Mouse (Mus musculus): ENCODE data around the gene Popdc2. TPM values are rescaled to one million over a fixed set of nuclear protein-coding genes. Genes with fewer than 3 reads are reported as not detected.
"Not testable (repeated sequence)": the region's sequence is repeated elsewhere in the genome, so short reads cannot be mapped to it uniquely, and the experiment has no call there.

The Popdc2 gene
- 1.1 and 5.7 TPM in 2 replicates for polyA plus RNA-seq (2015; fragmentation: Nextera tagmentation; extraction: Ambion mirVana)

GRCm38 (mm10) chr16:38361933-38362332 lies at the start of gene Popdc2:
Gene Popdc2, plus strand, starts transcription at chr16:38362209.
- no peak within 1 kb of the TSS for H3K4me3 ChIP-seq (replicated peaks)
- 40% methylated on average over 10 of the region's 10 CpGs for WGBS
- H3K27me3 ChIP-seq = no peaks in the 10 kb centered on the region
- peaks cover 9% of the 10 kb centered on the region; the same call in 1 of the 2 replicates for H3K4me1 ChIP-seq
- no peak within 1 kb of the TSS for H3K4me2 ChIP-seq
- no peak for ATAC-seq (replicated peaks; ENCODE audit: low FRiP score)
- H3K9ac ChIP-seq = no peak within 1 kb of the TSS
- no peaks in the 10 kb centered on the region; the same call in 1 of the 2 replicates for H3K36me3 ChIP-seq
- H3K9me3 ChIP-seq (replicated peaks) = no peaks in the 10 kb centered on the region
- H3K27ac ChIP-seq = 0 out of 2 replicates have a peak within 1 kb of the TSS, but pooled peaks have one; percentile 22

- no peak for ATAC-seq (replicated peaks; ENCODE audit: low FRiP score)
- Histone ChIP-seq H3K4me1 (no peaks in the 10 kb centered on the region), H3K4me3 (replicated peaks) (no peak overlapping the region), H3K27ac (no peak overlapping the region), H3K4me2 (no peak overlapping the region), H3K9ac (no peak overlapping the region), H3K27me3 (no peaks in the 10 kb centered on the region), H3K9me3 (replicated peaks) (no peaks in the 10 kb centered on the region; the same call in 1 of the 2 replicates), H3K36me3 (no peaks in the 10 kb centered on the region)
- 71% methylated on average over 9 of the region's 9 CpGs for WGBS
Measured at GRCm38 (mm10) chr16:38318492-38318891, 43.5 kb upstream of the Popdc2 start.

- Histone ChIP-seq H3K4me2 (no peak overlapping the region), H3K36me3 (no peaks in the 10 kb centered on the region), H3K9ac (no peak overlapping the region), H3K9me3 (replicated peaks) (no peaks in the 10 kb centered on the region; the same call in 1 of the 2 replicates), H3K27me3 (no peaks in the 10 kb centered on the region), H3K4me3 (replicated peaks) (no peak overlapping the region), H3K27ac (no peak overlapping the region), H3K4me1 (no peaks in the 10 kb centered on the region)
- no peak for ATAC-seq (replicated peaks; ENCODE audit: low FRiP score)
- 91% methylated on average over 4 of the region's 4 CpGs for WGBS
Measured at GRCm38 (mm10) chr16:38319087-38319486, 42.9 kb upstream of the Popdc2 start.

GRCm38 (mm10) chr16:38321452-38321935 lies 40.5 kb upstream of the Popdc2 start:
- Histone ChIP-seq H3K4me2 (peak overlapping the region; percentile 46), H3K4me3 (replicated peaks) (no peak overlapping the region), H3K36me3 (no peaks in the 10 kb centered on the region), H3K27ac (no peak overlapping the region), H3K27me3 (no peaks in the 10 kb centered on the region), H3K4me1 (no peaks in the 10 kb centered on the region), H3K9me3 (replicated peaks) (no peaks in the 10 kb centered on the region), H3K9ac (no peak overlapping the region)
- 45% methylated on average over 17 of the region's 17 CpGs for WGBS
- no peak for ATAC-seq (replicated peaks; ENCODE audit: low FRiP score)

GRCm38 (mm10) chr16:38324311-38324710 lies 37.7 kb upstream of the Popdc2 start:
- H3K4me2 ChIP-seq = no peak overlapping the region
- H3K4me3 ChIP-seq (replicated peaks) = no peak overlapping the region
- no peak overlapping the region for H3K27ac ChIP-seq
- H3K9ac ChIP-seq = no peak overlapping the region
- no peaks in the 10 kb centered on the region for H3K27me3 ChIP-seq
- no peak for ATAC-seq (replicated peaks; ENCODE audit: low FRiP score)
- 93% methylated on average over 15 of the region's 15 CpGs for WGBS
- H3K9me3 ChIP-seq (replicated peaks) = 0 out of 2 replicates have a peak, but pooled peaks cover under 1% of the 10 kb centered on the region
- H3K4me1 ChIP-seq = no peaks in the 10 kb centered on the region
- H3K36me3 ChIP-seq = no peaks in the 10 kb centered on the region

- WGBS = 85% methylated on average over 11 of the region's 11 CpGs
Measured at GRCm38 (mm10) chr16:38326778-38327397, 35.1 kb upstream of the Popdc2 start.

GRCm38 (mm10) chr16:38329340-38329739 lies 32.7 kb upstream of the Popdc2 start:
- 89% methylated on average over 3 of the region's 3 CpGs for WGBS

More at GRCm38 (mm10) chr16:38326778-38327397, 35.1 kb upstream of the Popdc2 start:
- H3K27ac ChIP-seq = no peak overlapping the region
- no peaks in the 10 kb centered on the region for H3K36me3 ChIP-seq
- no peak overlapping the region for H3K4me2 ChIP-seq
- no peak overlapping the region for H3K9ac ChIP-seq
- no peaks in the 10 kb centered on the region for H3K4me1 ChIP-seq
- no peak overlapping the region for H3K4me3 ChIP-seq (replicated peaks)
- H3K9me3 ChIP-seq (replicated peaks) = 0 out of 2 replicates have a peak, but pooled peaks cover 2% of the 10 kb centered on the region
- no peaks in the 10 kb centered on the region for H3K27me3 ChIP-seq
- no peak for ATAC-seq (replicated peaks; ENCODE audit: low FRiP score)

GRCm38 (mm10) chr16:38334431-38334830 lies 27.6 kb upstream of the Popdc2 start:
- no peak for ATAC-seq (replicated peaks; ENCODE audit: low FRiP score)
- Histone ChIP-seq H3K4me3 (replicated peaks) (no peak overlapping the region), H3K9ac (no peak overlapping the region), H3K36me3 (no peaks in the 10 kb centered on the region), H3K27ac (no peak overlapping the region), H3K4me1 (no peaks in the 10 kb centered on the region), H3K9me3 (replicated peaks) (0 out of 2 replicates have a peak, but pooled peaks cover under 1% of the 10 kb centered on the region), H3K4me2 (no peak overlapping the region), H3K27me3 (no peaks in the 10 kb centered on the region)
- WGBS = 25% methylated on average over 6 of the region's 6 CpGs

More at GRCm38 (mm10) chr16:38329340-38329739, 32.7 kb upstream of the Popdc2 start:
- H3K9me3 ChIP-seq (replicated peaks) = 0 out of 2 replicates have a peak, but pooled peaks cover 2% of the 10 kb centered on the region
- no peak overlapping the region for H3K27ac ChIP-seq
- H3K4me3 ChIP-seq (replicated peaks) = no peak overlapping the region
- no peak overlapping the region for H3K9ac ChIP-seq
- H3K36me3 ChIP-seq = no peaks in the 10 kb centered on the region
- H3K4me1 ChIP-seq = no peaks in the 10 kb centered on the region
- no peak overlapping the region for H3K4me2 ChIP-seq
- H3K27me3 ChIP-seq = no peaks in the 10 kb centered on the region
- ATAC-seq (replicated peaks; ENCODE audit: low FRiP score) = no peak

GRCm38 (mm10) chr16:38338077-38338476 lies 23.9 kb upstream of the Popdc2 start:
- H3K9ac ChIP-seq; H3K36me3 ChIP-seq; H3K4me3 ChIP-seq (replicated peaks); H3K27me3 ChIP-seq; ATAC-seq (replicated peaks; ENCODE audit: low FRiP score); H3K27ac ChIP-seq; H3K9me3 ChIP-seq (replicated peaks); H3K4me1 ChIP-seq; H3K4me2 ChIP-seq: not testable (repeated sequence)
- WGBS = 85% methylated on average over 4 of the region's 4 CpGs

- peak; percentile 86 for ATAC-seq (replicated peaks; ENCODE audit: low FRiP score)
- Histone ChIP-seq H3K27me3 (no peaks in the 10 kb centered on the region), H3K36me3 (no peaks in the 10 kb centered on the region), H3K9ac (peak within 1 kb of the TSS; percentile 29; the same call in 1 of the 2 replicates), H3K4me2 (peak within 1 kb of the TSS; percentile 77), H3K4me3 (replicated peaks) (peak within 1 kb of the TSS; percentile 43), H3K4me1 (peaks cover 16% of the 10 kb centered on the region), H3K27ac (no peak within 1 kb of the TSS), H3K9me3 (replicated peaks) (no peaks in the 10 kb centered on the region)
- WGBS = 12% methylated on average over 30 of the region's 30 CpGs
Measured at GRCm38 (mm10) chr16:38341396-38342324, 20.3 kb upstream of the Popdc2 start, which contains the start of gene Maats1. Gene Maats1, minus strand, starts transcription at chr16:38342143.

- H3K4me3 ChIP-seq (replicated peaks) = no peak overlapping the region
- no peaks in the 10 kb centered on the region for H3K27me3 ChIP-seq
- peak; percentile 50 for ATAC-seq (replicated peaks; ENCODE audit: low FRiP score)
- H3K4me1 ChIP-seq = peaks cover 27% of the 10 kb centered on the region
- H3K36me3 ChIP-seq = peaks cover 12% of the 10 kb centered on the region
- H3K9ac ChIP-seq = no peak overlapping the region
- WGBS = 78% methylated on average over 3 of the region's 3 CpGs
- no peaks in the 10 kb centered on the region for H3K9me3 ChIP-seq (replicated peaks)
- no peak overlapping the region for H3K4me2 ChIP-seq
- H3K27ac ChIP-seq = no peak overlapping the region
Measured at GRCm38 (mm10) chr16:38344941-38345725, 16.9 kb upstream of the Popdc2 start.

Measured in kidney, embryonic 15.5 days (tissue).